Mouse (Mus musculus) kidney, adult 2 months (tissue): ENCODE measurements around the gene St6gal1.

Experiments
- CTCF ChIP-seq: fragments of 200-500 bp; conservative IDR thresholded peaks from 2 replicates; pipeline ENCODE4 v1.5.1; 2011; ENCODE audit warnings: low read depth, mild to moderate bottlenecking, control low read depth, low read length, moderate library complexity, mixed read lengths; ENCODE audit not compliant: insufficient read depth, insufficient read length
- POLR2A ChIP-seq: fragments of 200-500 bp; IDR thresholded peaks from one replicate; pipeline ENCODE4 v1.6.1; 2011; ENCODE audit warnings: low read depth, low read length, control low read depth

DNA sequence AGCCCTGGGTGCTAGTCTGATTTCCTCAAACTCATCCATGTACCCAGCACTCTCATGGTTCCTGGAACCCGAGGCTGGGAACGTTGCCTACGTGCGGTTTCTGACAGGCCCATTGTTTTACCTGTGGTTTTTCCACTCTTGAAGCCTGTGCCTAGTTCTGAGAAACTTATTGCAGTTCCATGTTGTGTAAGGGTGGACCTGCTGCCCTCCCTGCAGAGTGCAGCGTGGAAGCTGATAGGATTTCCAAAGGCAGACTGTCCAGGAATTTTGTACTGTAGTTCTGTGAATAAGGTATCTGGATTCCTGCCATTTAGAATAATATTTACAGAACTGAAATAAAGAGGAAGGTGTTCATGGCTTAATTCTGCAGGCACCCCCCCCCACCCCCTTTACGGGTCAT is 102.1 kb downstream of the St6gal1 start:
- TF ChIP-seq CTCF = no peak
- no peak for TF ChIP-seq POLR2A
